Mouse (Mus musculus) Patski (cell line): ENCODE data around the gene Spef2. TPM values are rescaled to one million over a fixed set of nuclear protein-coding genes. Genes with fewer than 3 reads are reported as not detected.
"Not testable (repeated sequence)": the region's sequence is repeated elsewhere in the genome, so short reads cannot be mapped to it uniquely, and the experiment has no call there.

ENCODE experiments used
- ATAC-seq: fragments of 100-300 bp; one replicate; pipeline ENCODE4 v1.8.0; 2021
- CTCF ChIA-PET: fragments of 350-600 bp; sonication (Branson Sonifier 250); formaldehyde crosslinking; loops from one replicate; lab custom pipeline; 2022; ENCODE audit warnings: inconsistent platforms; lab: Charles Lee
- POLR2A ChIA-PET: fragments of 350-600 bp; sonication (Branson Sonifier 250); formaldehyde crosslinking; loops from one replicate; lab custom pipeline; 2022; ENCODE audit warnings: antibody characterized with exemption, inconsistent platforms; lab: Charles Lee
- DNase-seq: peaks from one replicate; pipeline ENCODE4 v3.0.0-alpha.2; 2011; ENCODE audit warnings: low read depth, low spot score
- H3K27me3 ChIP-seq: fragments of 371-371 bp; one replicate; pipeline ENCODE4 v1.5.1; 2021
- CTCF ChIP-seq: fragments of 100-300 bp; IDR thresholded peaks from one replicate; pipeline ENCODE4 v1.5.1; 2021
- in situ Hi-C: fragments of 300-500 bp; cut with MboI; formaldehyde crosslinking; loops from 3 replicates; pipeline ENCODE4 v1.11.1; 2018; ENCODE audit warnings: low pct_unique_long_range_greater_than_20kb, mixed read lengths
- polyA plus RNA-seq: library from polyadenylated mRNA; unstranded; gene quantifications from one replicate; pipeline ENCODE4 v1.2.3, GENCODE M21; 2021

The Spef2 gene
- polyA plus RNA-seq, 1 experiment from 2014 or later, result 2.8 TPM

- CTCF ChIA-PET, result no interaction called here
- DNase-seq (no peak), ATAC-seq (no peak)
- in situ Hi-C loops, result no loop called here
- TF ChIP-seq CTCF, result no peak
- POLR2A ChIA-PET, result no interaction called here
- no peaks in the 10 kb centered on the region for H3K27me3 ChIP-seq
These were observed 33.9 kb downstream of the Spef2 start for GRCm38 (mm10) chr15:9714574-9715458.

- H3K27me3 ChIP-seq, result no peaks in the 10 kb centered on the region
- no peak for DNase-seq
- no peak for ATAC-seq
- CTCF ChIA-PET, result no interaction called here
- no peak for TF ChIP-seq CTCF
- POLR2A ChIA-PET, result no interaction called here
- in situ Hi-C loops, result no loop called here
These were observed 35.0 kb downstream of the Spef2 start for GRCm38 (mm10) chr15:9713707-9714106.

GRCm38 (mm10) chr15:9710330-9710729 is 38.3 kb downstream of the Spef2 start:
- POLR2A ChIA-PET, result no interaction called here
- TF ChIP-seq CTCF, result no peak
- CTCF ChIA-PET, result no interaction called here
- no peak for DNase-seq
- in situ Hi-C loops, result no loop called here
- no peak for ATAC-seq
- H3K27me3 ChIP-seq, result no peaks in the 10 kb centered on the region

GRCm38 (mm10) chr15:9705830-9706450 is 42.7 kb downstream of the Spef2 start:
- TF ChIP-seq CTCF, result no peak
- no peaks in the 10 kb centered on the region for H3K27me3 ChIP-seq
- ChIA-PET POLR2A (no interaction called here), CTCF (no interaction called here)
- in situ Hi-C loops, result no loop called here
- DNase-seq (no peak), ATAC-seq (no peak)

GRCm38 (mm10) chr15:9701845-9702244 is 46.8 kb downstream of the Spef2 start:
- in situ Hi-C loops, result no loop called here
- TF ChIP-seq CTCF, result no peak
- ATAC-seq (no peak), DNase-seq (no peak)
- POLR2A ChIA-PET, result no interaction called here
- CTCF ChIA-PET, result interaction anchor here (1.3 kb wide), 1 partner anchor 10 kb away, joined by 4 read pairs; no protein-coding TSS in a partner anchor
- no peaks in the 10 kb centered on the region for H3K27me3 ChIP-seq

DNA sequence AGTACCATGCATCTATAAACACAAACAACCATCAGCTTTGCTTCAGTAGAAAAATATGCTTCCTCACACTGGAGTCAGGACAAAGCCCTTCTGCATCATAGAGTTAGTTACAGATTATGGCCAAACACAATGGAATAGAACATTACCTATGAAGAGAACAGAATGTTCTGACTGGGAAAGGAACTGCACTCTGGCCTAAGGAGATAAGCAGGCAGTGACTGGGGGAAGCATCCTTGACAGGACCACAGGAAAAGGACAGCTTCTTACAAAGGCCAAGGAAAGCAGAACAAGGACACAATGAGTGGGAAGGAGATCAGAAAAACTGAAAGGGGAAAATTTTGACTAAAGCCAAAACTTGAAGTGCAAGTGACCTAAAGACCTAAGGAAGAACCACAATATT is 56.9 kb downstream of the Spef2 start:
- no peak for DNase-seq
- H3K27me3 ChIP-seq, result peaks cover 3% of the 10 kb centered on the region
- TF ChIP-seq CTCF, result no peak
- ChIA-PET CTCF (no interaction called here), POLR2A (no interaction called here)
- in situ Hi-C loops, result no loop called here
- ATAC-seq, result no peak

DNA sequence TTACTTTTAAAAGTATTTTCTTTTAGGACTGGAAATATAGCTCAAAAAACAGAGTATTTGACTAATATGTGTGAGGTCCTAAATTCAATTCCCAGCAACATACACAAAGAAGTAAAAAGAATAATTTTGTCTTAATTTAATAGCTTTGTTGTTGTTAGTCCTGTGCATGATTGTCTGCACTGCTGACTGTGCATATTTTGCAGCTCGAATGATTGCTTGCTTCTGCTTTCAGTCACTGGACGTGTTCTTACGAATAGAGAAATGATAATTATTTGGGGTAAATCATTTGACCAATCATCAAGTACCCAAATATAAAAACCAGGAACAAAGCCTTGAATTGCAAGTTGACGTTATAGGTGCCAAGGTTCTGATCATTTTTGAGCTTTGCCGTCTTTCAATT is 57.8 kb downstream of the Spef2 start:
- no peak for DNase-seq
- in situ Hi-C loops, result no loop called here
- POLR2A ChIA-PET, result no interaction called here
- no peak for TF ChIP-seq CTCF
- ATAC-seq, result no peak
- CTCF ChIA-PET, result no interaction called here
- H3K27me3 ChIP-seq, result peaks cover 5% of the 10 kb centered on the region

- TF ChIP-seq CTCF, result no peak
- peaks cover 5% of the 10 kb centered on the region for H3K27me3 ChIP-seq
- in situ Hi-C loops, result no loop called here
- ATAC-seq, result no peak
- CTCF ChIA-PET, result no interaction called here
- DNase-seq, result no peak
- POLR2A ChIA-PET, result no interaction called here
These were observed 58.2 kb downstream of the Spef2 start for GRCm38 (mm10) chr15:9690436-9690835.

DNA sequence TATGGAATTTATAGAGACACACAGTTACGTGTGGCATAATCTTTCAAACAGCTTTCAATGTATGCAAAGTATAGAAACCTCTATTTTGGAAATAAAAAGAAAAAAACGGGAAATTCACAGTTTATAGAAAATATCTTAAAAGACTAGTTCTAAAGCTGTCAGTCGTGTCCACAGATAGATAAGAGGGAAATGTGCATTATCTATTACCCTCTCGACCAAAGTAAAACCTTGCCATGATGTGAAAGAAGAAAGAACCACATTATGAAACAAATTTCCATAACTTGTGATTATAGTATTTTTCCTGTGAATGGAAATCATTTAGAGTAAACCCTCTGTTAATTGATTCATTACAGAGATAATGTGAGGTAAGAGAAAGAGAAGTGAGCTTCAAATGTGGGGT is 65.2 kb downstream of the Spef2 start:
- ChIA-PET CTCF (no interaction called here), POLR2A (interaction anchor here (0.6 kb wide), 1 partner anchor 71 kb away, joined by 3 read pairs; no protein-coding TSS in a partner anchor)
- DNase-seq (no peak), ATAC-seq (no peak)
- peaks cover 5% of the 10 kb centered on the region for H3K27me3 ChIP-seq
- in situ Hi-C loops, result no loop called here
- TF ChIP-seq CTCF, result no peak

GRCm38 (mm10) chr15:9677343-9678036 is 71.2 kb downstream of the Spef2 start:
- H3K27me3 ChIP-seq, result peaks cover 5% of the 10 kb centered on the region
- TF ChIP-seq CTCF, result no peak
- in situ Hi-C loops, result no loop called here
- ChIA-PET POLR2A (no interaction called here), CTCF (no interaction called here)
- no peak for ATAC-seq
- no peak for DNase-seq

- CTCF ChIA-PET, result no interaction called here
- no peak for TF ChIP-seq CTCF
- H3K27me3 ChIP-seq, result no peaks in the 10 kb centered on the region
- in situ Hi-C loops, result no loop called here
- DNase-seq (no peak), ATAC-seq (no peak)
- POLR2A ChIA-PET, result no interaction called here
These were observed 80.1 kb downstream of the Spef2 start for GRCm38 (mm10) chr15:9668575-9668974.

DNA sequence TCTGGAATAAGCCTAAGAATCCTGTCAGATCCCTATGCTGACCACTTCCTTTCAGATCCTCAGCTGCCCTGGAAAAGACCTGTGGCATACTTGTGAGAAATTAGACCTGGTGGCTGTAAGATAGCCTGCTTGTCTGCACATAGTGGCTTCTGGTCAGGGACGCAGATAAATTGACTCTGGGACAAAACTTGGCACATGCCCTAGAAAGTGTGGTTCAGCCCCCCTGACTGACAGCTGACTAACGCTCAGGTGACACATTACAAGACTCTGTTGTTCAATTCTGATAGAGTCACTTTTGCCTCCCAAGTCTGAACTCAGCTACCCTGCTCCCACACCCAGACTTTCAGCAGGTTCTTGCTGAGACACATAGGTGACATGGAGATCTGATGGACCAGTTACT is 83.7 kb downstream of the Spef2 start:
- POLR2A ChIA-PET, DNase-seq, H3K27me3 ChIP-seq: not testable (repeated sequence)

More for the DNA sequence above, 83.7 kb downstream of the Spef2 start:
- ATAC-seq, in situ Hi-C loops, CTCF ChIA-PET: not testable (repeated sequence)
